Mouse (Mus musculus) c-Kit-positive CD71-positive TER-119-positive erythroid progenitor cells, embryonic 14.5 days (primary cell): ENCODE data around the gene Dnah8.
A peak's percentile ranks its signal among the peaks of the same experiment; 100 is the strongest.
"Not testable (repeated sequence)": the region's sequence is repeated elsewhere in the genome, so short reads cannot be mapped to it uniquely, and the experiment has no call there.

ENCODE experiments used
- DNase-seq: peaks from one replicate; pipeline ENCODE4 v3.0.0-alpha.2; 2013; ENCODE audit warnings: low spot score

The Dnah8 gene

DNA sequence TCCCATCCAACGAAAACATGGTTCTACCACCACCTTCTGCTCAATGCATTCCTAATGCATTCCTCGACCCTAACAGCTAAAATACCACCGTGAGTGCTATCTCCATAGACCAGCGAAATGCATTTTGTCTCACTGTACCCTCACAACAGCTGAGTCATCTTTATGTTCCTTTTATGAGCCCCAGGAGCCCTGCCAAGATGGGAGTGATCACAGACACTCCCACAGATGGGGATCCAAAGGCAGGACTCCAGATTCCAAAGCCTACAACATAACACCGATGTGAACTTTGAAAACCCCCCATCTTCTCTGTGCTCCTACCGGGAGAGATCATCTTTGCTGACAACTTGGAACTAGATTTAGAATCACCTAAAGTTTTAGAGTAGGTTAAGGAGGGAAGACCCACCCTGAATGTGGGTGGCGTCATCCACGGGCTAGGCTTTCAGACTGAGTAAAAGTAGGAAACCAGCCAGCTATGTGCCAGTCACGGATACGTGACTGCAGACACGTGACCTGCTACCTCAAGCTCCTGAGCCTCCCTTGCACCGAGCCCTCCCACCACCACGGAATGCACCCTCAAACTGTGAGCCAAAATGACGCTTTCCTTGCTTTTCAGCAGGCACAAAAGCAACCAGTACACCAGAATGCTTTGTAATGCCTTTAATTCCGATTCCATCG, 14.7 kb upstream of the Dnah8 start:
- DNase-seq = peak; percentile 73

DNA sequence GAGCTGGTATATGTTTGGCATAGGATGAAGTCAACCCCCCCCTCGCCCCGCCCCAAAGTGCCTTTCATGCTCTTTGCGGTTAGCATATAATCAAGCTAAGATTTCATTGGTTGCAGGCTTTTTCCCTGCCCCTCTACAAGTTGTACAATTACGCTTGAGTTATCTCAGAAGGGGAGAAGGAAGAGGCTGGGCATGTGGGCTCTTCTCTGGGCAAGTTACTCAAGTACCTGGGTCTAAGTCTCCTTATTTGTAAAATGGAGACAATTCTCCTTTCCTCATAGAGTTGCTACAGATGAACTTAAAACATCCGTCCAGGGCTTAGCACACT, 14.2 kb upstream of the Dnah8 start:
- DNase-seq = no peak

DNA sequence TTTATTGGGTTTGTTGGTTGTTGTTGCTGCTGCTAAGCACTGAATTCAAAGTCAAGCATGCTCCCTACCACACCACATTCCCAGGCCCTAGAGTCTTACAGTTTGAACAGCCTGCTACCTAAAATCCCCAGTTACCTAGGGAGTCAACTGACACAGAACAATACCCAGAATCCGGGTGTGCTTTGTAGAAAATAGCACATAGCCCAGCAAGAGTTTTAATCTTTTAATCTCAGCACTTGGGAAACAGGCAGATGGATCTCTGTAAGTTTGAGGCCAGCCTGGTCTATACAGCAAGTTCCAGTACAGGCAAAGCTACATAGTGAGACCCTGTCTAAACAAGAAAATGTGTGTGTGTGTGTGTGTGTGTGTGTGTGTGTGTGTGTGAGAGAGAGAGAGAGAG, 13.4 kb upstream of the Dnah8 start:
- no peak for DNase-seq

DNA sequence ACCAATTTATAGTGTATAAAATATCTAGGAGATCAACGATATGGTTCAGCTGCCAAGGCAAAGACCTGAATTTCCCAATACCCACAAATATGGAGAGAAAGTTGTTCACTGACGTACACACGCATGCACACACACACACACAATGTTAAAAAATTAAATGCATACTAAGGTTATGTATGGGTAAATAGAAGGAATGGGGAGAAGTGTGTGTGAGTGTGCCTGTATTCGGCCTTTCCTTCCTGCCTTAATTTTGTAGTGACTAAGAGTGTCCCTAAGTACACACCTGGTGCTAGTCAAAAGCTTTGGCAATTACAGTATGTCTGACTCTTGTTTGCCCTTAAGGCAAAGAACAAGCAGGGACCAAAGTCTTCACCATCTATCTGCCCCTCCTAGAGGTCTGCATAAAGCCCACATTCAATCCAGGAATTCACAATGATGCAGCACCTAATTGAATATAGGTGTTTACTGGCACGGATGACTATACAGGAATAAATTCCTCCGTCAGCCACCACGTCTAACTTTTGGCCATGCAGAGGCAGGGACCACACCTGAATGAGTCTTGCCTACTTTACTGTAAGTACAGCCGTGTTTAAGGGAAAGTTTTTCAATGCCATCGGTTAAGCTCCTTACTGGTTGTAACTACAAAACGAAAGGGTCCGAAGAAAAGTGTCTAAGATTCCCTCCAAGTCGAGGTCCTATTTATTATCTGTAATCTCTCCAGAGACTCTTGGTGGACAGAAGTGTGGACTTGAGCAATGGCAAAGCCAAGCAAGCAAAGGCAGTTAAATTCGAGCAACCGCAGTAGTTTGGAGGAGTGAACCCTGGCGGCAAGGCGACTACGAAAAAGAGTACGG, 12.7 kb upstream of the Dnah8 start:
- peak; percentile 74 for DNase-seq

DNA sequence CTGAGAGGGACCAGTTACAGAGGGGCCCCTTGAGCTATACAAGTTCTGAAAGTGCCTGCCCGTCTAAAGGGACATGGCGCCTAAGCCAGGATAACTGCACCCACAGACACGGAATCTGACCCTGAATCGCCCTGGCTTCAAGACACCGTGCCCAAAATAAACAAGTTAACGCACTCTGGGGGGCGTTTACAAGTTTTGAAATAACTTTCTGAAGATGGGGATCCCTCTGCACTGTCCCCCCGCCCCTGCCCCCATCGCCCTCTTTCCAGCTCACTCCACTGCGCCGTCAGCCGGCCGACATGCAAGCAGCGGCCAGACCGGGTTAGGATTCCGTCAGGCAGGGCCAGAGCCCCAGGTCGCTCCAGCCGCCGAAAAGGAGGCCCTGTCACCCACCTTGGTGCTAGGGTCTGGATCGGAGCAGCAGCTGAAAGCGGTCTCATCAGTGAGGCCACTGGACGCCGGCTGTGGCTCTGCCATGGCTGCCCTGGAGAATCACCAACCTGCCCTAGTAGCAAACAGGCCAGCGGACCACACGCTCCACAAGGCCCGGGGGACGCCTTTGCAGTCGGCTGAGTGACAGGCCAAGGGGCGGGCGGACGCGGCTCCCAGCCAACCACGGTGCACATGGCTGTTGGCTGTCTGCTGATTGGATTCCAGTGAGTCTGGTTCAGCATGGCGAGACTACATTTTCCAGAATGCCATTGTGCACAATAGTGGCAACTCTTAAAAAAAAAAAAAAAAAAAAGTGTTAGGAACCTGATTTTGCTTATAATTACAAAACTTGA, 11.9 kb upstream of the Dnah8 start:
- peak; percentile 99 for DNase-seq

DNA sequence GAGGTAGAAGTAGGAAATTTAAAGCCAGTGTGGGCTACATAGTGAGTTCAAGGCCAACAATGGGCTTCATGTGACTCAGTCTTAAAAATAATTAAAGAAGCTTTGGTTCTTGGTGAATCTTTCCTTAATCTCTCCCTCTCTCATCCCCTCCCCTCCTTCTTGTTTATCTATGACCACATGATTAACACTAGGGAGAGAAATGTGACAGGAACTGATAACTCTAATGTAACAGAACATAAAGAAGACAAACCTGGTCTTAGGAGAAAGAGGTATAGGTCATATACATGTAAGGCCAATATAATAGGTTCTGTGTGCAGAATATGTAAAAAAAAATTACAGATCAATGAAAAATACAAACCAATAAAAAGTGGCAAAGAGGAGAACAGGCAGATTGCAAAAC, 10.8 kb upstream of the Dnah8 start:
- peak; percentile 80 for DNase-seq

DNA sequence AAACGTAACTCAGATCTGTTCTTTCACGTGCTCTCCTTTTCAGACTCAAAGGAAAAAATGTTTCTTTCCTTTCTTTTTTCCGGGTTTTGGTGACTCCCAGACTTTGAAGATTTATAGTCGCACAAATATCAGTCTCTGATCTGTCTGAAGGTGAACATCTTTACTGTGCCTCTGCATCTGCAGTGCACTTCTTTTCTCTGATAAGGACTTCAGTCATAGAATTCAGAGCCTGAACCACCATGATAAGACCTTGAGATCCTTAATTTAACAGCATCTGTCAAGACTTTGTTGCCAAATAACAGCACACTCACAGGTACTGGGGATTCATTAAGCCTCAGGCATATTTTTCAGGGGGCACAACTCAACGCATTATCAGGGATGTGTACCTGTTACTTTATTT, 8.0 kb upstream of the Dnah8 start:
- peak; percentile 72 for DNase-seq

DNA sequence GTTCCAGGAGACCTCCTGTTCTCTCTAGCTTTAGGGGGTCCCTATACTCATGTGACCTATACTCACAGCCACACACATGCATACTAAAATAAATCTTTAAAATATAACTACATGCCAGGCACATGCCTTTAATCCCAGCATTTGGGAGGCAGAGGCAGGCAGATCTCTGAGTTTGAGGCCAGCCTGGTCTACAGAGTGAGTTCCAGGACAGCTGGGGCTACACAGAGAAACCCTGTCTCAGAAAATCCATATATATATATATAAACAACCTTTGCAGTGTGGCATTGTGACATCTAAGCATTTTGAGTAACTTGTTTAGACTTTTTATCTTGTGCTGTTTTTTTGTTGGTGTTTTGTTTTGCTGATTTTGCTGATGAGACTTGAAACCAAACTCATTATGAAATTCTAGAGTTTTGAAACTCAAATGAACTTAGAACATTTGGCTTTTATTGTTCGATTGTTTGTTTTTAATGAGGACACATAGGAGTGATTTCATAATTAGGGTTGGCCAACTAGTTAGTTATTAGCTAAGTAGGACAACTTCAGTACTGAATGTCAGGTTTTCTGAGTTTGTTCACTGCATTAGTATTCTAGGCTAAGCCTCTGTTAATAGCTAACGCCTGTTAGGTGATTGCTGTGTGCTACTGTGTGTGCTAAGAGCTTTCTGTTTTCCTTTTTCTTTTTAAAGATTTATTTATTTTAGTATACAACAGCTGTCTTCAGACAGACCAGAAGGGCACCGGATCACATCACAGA, 5.8 kb upstream of the Dnah8 start:
- DNase-seq = no peak

DNA sequence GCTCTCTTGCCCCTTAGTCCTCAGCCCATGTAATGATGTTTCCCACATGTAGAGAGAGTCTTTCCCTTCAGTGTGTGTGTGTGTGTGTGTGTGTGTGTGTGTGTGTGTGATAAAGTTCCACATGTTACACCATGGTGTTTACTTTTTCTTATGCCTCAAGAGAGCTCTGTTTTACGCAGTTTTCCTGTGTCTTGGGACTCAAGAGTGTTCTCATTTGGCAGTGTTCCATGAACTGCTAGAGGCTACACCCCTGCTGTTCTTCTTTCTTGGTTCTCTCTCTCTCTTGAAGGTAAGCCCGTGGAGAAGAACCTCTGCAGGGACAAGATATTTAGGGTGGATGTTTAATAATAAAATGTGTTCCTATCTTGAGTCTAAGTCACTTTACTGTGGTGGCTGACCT, 5.0 kb upstream of the Dnah8 start:
- DNase-seq = no peak

DNA sequence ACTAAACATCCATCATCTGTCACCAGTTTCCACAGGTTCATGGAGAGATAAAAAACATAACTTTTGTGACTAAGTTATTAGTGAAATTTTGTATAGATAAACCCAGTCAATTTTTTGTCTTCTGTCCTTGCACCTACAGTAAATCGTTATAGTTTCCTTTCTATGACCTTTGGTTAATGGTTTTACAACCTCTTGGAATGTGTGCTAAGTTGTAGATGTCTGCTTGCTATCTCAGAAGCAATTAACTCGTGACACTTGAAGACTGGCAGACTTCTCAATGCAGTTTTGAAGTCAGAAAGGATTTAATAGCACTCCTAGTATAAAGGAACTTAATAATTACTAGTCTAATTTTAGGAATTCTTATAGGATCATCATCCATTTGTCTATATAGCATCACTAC, 3.6 kb upstream of the Dnah8 start:
- no peak for DNase-seq

DNA sequence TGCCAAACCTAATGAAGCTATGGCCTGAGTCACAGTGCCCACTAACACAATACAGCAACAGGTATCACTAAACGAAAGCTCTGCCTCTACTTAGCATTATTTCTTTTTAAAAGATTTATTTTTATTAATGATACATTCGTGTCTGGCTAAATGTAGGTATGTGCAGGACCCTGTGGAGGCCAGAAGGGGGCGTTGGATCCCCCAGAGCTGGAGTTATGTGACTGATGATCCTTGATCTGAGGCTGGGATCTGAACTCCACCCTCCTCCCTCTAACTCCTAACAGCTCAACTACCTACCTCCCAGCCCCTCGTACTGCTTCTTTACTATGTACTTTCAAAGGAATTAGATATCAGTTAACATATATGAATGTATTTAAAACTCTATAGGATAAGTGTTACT, 2.7 kb upstream of the Dnah8 start:
- no peak for DNase-seq

DNA sequence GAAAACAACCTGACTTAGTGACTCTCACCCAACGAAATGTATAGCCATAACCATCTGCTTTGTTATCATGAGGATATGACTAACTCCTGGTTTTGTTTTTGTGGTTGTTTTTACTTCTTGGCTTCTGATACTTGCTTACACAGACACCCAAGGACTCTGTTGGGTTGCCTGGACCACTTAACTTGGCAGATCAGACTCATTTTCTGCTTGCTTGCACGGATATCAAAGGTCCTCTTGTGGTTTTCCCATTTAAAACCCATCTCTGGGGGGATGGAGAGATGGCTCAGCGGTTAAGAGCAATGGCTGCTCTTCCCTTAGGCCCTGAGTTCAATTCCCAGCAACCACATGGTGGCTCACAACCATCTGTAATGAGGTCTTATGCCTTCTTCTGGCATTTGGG, 954 bp upstream of the Dnah8 start:
- DNase-seq = no peak

DNA sequence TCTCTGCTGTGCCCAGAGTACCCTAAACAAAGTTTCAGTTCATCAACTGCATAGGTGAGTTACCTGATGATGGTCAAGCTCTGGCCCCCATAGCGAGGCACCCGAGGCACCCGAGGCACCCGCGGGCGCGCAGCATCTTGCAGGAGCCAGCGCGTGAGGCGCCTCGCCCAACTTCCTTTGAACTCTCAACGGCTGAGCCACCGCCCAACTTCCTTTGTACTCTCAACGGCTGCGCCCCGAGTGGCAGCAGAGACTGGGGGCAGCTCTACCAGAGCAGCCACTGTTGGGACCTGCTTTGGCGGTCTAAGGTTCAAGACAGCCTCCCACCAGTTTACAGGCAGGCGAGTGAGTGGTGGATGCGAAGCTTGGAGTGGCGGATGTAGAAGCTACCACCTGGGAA, 2.6 kb downstream of the Dnah8 start, which contains the start of gene Glo1:
Gene Glo1, minus strand, starts transcription at position 153 of the 400 bp plus-strand sequence.
- not testable (repeated sequence) for DNase-seq

DNA sequence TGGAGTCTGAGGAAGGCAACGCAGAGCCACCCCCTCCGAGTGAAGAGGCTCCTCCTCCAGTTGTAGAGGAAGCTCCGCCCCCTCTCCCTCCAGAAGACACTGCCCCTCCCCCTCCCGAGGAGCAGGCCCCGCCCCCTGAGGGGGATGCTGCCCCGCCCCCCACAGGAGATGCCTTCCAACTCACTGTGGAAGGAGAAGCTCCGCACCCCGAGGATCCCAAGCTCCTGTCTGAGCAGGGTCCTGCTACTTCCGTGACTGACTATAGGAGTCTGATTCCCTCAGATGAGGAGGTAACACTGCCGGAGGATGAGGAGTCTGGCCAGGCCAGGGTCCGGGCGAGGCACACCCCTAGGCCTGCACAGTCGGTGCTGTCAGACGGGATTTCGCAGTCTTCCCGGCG, 11.2 kb downstream of the Dnah8 start:
- no peak for DNase-seq

DNA sequence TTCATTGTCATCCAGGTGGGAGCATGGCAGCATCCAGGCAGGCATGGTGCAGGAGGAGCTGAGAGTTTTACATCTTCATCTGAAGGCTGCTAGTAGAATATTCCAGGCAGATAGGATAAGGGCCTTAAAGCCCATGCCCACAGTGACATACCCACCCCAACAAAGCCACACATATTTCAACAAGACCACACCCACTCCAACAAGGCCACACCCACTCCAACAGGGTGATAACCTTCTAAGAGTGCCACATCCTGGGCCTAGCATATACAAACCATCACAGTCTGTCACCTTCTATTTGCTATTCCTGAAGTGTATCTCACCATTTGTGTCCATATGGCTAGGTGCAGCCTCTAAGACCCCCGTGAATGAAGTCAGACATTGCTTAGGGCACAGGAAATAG, 13.6 kb downstream of the Dnah8 start:
- DNase-seq = no peak

DNA sequence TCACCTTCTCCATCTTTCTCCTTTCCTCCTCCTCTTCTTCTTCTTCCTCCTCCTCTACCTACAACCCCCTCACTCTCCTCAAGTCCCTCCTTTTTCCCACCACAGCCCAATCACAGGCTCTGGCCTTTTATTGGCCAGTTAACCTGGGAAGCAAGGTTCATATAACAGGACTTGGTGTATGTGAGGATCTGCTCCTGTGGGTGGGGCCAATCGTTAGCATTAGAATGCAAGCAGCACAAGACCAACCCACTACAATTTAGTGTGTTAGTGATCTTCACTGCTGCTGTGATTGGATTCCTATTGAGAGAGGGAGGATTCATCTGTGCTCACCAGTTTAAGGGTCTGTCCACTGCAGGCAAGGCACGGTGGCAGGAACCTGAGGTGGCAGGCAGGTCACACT, 14.8 kb downstream of the Dnah8 start:
- DNase-seq = no peak

DNA sequence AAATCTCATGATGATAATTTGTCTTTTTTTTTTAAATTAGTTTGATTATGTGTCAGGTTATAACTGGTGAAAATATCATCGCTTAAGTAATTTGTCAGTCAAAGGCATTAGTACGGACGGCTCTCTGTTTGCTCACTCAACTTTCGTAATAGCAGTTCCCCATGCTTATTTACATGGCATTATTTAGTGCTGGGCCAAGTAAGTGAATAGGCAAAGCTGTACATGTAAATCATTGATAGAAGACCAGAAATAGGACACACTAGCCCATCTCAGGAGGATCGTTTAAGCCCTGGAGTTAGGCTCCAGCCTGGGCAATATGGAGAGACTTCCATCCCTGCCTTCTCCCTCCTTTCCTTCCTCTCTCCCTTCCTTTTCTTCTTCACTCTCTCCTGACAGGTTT, 16.7 kb downstream of the Dnah8 start:
- DNase-seq = no peak

DNA sequence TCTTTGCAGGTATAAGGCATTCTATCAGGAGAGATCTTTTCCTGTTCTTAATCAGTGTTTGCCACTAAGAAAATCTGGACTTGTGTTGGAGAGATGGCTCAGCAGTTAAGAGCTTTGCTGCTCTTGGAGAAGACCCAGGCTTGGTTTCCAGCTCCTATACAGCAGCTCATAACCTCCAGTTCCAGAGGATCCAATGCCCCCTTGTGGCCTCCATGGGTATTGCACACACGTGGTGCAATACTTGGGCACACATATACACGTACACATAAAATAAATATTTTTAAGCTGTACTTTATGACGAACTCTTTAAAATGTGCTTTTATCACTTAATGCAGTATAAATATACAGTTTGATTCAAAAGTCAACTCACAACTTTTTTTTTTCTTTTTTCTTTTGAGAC, 24.6 kb downstream of the Dnah8 start:
- peak; percentile 22 for DNase-seq

DNA sequence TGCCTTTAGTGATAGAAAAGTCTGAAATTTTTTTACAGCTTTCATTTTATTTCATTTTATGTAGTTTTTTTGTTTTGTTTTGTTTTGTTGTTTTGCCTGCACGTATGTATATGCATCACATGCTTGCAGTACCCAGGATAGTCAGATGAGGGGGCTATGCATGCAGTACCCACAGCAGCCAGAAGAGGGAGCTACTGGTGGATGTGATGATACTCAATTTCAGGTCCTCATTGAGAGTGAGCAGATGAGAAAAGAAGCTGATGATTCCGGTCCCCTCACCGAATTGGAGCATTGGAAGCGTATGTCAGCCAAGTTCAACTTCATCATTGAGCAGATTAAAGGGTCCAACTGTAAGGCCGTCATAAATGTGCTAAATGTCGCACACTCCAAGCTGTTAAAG, 28.9 kb downstream of the Dnah8 start:
- DNase-seq = no peak

DNA sequence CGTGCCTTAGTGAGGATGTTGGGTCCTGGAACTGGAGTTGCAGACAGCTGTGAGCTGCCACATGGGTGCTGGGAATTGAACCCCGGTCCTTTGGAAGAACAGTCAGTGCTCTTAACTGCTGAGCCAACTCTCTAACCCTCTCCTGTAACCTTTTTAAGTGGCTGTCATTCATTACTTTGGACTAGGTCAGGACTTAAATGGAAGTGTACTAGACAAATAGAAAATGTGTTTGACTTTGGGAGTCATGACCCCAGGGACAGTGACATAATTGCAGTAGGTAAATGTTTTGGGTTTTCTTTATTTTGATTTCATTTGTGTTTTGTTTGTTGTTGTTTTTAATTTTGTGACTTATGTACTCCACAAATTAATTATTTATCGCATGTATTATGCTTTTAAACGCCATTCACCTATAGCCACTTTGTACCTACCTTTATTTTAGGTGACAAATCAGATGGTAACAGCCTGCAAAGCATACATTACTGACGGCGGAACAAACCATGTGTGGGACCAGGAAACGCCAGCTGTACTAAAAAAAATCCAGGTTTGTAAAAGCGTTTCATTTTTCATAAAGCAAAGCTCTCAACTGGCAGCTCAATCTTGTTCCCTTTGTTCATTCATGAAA, 33.5 kb downstream of the Dnah8 start:
- no peak for DNase-seq

DNA sequence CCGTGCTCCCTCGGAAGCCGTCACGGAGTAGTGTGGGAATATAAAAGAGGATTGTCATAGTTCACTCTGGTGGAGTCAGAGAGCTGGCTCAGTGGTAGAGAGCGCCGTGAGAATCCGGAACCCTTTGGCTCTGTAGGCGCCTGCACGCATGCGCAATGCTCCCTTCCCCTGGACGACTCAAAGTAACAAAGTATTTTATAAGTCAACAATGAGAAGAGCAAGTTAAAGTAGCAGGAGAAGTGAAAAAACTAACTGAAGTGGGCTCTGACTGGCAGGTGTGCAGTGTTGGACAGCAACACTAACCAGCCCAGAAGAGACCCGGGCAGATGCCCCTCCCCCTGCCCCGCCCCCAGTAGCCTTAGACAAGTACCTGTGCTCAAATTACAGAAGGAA, 34.0 kb downstream of the Dnah8 start:
- peak; percentile 34 for DNase-seq

DNA sequence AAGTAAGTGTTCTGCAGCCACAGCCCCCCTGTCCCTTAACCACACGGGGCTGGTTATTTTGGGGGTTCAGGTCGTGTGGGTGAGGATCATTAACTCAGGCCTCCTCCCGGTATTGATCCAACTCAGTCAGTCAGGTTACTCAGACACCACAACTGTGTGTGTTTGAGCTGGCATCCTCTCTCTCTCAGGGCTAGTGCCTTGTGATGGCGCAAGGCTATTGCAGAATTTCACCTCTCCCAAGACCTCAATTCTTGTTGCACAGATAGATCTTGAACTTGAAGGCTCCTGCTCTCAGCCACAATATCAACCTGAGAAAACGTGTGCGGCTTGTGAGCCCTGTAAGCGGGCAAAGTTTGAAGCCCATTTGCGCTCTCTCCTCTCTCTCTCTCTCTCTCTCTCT, 38.0 kb downstream of the Dnah8 start:
- no peak for DNase-seq
